Mouse (Mus musculus) layer of hippocampus, adult 2 months (tissue): ENCODE results near the gene Mtmr4. TPM values are rescaled to one million over a fixed set of nuclear protein-coding genes. Genes with fewer than 3 reads are reported as not detected.

ENCODE experiments used
- DNase-seq, 2 experiments: peaks; one replicate each; pipeline ENCODE4 v3.0.0; 2022; ENCODE audit warnings: low spot score in 2 of 2
- H3K27ac ChIP-seq: fragments of 200-600 bp; 2 replicates; pipeline ENCODE4 v1.8.1; 2022
- H3K4me3 ChIP-seq: fragments of 200-600 bp; 2 replicates; pipeline ENCODE4 v1.8.1; 2022; ENCODE audit warnings: mild to moderate bottlenecking
- CTCF ChIP-seq: fragments of 200-600 bp; conservative IDR thresholded peaks from 2 replicates; pipeline ENCODE4 v1.8.1; 2022; ENCODE audit warnings: antibody characterized with exemption, mild to moderate bottlenecking, moderate library complexity
- total RNA-seq, 2 experiments: library from RNA; stranded (reverse); gene quantifications; 2 replicates each; pipeline ENCODE4 v1.2.3; 2021

Mtmr4 gene
- total RNA-seq, 2 experiments from 2014 or later: 81.5 to 89.0 TPM

DNA sequence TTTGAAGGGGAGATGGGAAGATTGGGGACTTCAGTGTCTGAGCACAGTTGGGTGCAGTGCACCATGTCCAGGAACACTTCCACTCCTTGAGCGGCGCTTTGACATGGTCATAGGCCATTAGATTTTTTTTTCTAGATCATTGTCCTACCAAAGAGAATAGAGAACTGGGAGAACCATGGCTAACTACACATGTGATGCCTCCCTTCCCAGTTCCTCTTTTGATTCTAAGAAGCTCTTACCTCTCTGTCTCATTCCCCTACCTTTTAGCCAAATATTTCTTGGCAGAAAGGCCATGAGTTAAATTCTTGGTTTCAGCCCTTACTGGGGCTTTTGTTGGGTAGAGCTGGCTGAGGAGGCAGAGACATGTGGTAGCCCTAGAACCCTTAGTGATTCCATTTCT, 11.6 kb downstream of the Mtmr4 start:
- no peak for TF ChIP-seq CTCF
- no peak overlapping the region for H3K4me3 ChIP-seq
- no peak overlapping the region for H3K27ac ChIP-seq
- no peak for DNase-seq

GRCm38 (mm10) chr11:87609264-87609663, 17.3 kb downstream of the Mtmr4 start:
- DNase-seq: no peak
- no peak for TF ChIP-seq CTCF
- H3K4me3 ChIP-seq: no peak overlapping the region
- no peak overlapping the region for H3K27ac ChIP-seq

- H3K27ac ChIP-seq: peak overlapping the region; percentile 46; the same call in 1 of the 2 replicates
- DNase-seq: no peak
- no peak for TF ChIP-seq CTCF
- no peak overlapping the region for H3K4me3 ChIP-seq
These were observed 19.6 kb downstream of the Mtmr4 start for GRCm38 (mm10) chr11:87611547-87611946.

DNA sequence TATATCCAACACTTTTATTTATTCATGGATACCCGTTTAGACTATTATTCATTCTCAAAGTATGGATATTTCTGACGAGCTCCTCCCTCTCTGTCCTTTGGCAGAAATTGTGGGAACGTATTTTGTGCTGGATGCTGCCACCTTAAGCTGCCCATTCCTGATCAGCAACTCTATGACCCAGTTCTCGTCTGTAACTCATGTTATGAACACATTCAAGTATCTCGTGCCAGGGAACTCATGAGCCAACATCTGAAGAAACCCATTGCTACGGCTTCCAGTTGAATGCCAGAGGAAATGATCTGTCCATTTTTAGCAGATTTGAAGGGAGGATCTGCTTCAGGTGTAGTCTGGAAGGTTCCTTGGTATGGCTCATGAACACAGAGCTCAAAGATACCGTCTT, 22.0 kb downstream of the Mtmr4 start:
- DNase-seq: peak in 1 of 2 experiments; percentile 1
- no peak for TF ChIP-seq CTCF
- Histone ChIP-seq H3K27ac (no peak overlapping the region), H3K4me3 (no peak overlapping the region)

GRCm38 (mm10) chr11:87615551-87615950, 23.6 kb downstream of the Mtmr4 start:
- no peak overlapping the region for H3K4me3 ChIP-seq
- no peak for DNase-seq
- no peak for TF ChIP-seq CTCF
- H3K27ac ChIP-seq: peak overlapping the region; percentile 32; the same call in 1 of the 2 replicates

- H3K4me3 ChIP-seq: no peak overlapping the region
- TF ChIP-seq CTCF: no peak
- H3K27ac ChIP-seq: 0 out of 2 replicates have a peak overlapping the region, but pooled peaks have one; percentile 32
- no peak for DNase-seq
These were observed 24.0 kb downstream of the Mtmr4 start for GRCm38 (mm10) chr11:87615952-87616351.

- no peak within 1 kb of the TSS for H3K4me3 ChIP-seq
- no peak for TF ChIP-seq CTCF
- no peak for DNase-seq
- H3K27ac ChIP-seq: peak within 1 kb of the TSS; percentile 49; the same call in 1 of the 2 replicates
These were observed 25.0 kb downstream of the Mtmr4 start, which contains the start of gene Hsf5 for GRCm38 (mm10) chr11:87616790-87617474. Gene Hsf5 (plus strand): TSS chr11:87617164.

DNA sequence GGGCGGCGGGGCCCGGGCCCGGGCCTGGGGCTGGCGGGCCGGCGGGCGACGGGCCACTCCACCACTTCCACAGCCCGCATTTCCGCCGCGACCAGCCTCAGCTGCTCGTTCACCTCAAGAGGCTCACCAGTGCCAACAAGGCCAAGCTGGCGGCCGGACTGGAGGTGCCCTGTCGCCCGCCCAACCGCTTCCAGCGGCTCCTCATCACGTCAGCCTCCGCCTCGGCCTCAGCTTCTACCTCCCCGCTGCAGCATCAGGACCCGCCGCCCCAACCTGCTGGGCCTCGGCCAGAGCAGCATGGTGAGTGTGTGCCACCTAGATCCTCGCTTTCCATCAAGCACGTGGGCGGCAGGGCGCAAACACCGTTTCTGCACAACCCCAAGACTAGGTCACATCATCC, 25.6 kb downstream of the Mtmr4 start:
- no peak for TF ChIP-seq CTCF
- H3K4me3 ChIP-seq: no peak overlapping the region
- no peak overlapping the region for H3K27ac ChIP-seq
- no peak for DNase-seq

DNA sequence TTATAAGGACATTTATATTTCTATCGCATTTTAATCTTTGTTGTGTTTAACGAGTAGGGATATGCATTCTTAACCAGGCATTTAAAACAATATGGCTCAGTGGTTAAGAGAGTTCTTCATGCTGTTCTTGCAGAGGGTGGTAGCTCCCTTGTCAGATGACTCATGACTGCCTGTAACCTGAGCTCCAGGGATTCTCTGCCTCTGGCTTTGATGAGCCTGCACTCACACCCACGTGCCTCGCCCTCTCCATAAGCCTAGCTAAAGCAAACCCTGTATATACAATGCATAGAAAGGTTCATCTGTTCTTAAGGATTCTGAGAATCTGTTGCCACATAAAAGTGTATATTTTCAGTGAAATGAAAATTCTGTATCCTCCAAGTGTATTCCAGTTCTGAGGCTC, 31.2 kb downstream of the Mtmr4 start:
- DNase-seq: no peak
- Histone ChIP-seq H3K27ac (no peak overlapping the region), H3K4me3 (no peak overlapping the region)
- TF ChIP-seq CTCF: no peak

- DNase-seq: no peak
These were observed 37.9 kb downstream of the Mtmr4 start for GRCm38 (mm10) chr11:87629859-87630258.

DNA sequence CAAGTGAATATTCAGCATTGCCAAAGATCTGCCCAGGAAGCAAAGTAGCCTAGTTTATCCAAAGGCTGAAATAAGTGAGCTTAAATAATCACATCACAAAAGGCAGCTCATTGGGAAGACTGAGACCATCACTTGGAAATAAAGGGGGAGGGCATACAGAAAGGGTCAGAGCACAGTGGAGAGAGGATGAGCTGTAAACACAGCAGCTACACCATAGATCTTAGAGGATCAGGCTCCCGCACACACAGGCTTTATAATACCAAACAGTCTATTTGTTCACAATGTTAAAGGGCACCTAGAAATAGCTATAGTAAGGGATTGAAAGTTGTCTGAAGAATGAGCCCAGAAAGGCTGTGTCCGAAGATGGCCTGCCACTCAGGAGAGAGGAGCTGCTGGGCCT, 46.8 kb downstream of the Mtmr4 start:
- peak overlapping the region; percentile 76 for H3K27ac ChIP-seq
- peak overlapping the region; percentile 58 for H3K4me3 ChIP-seq
- no peak for DNase-seq
- no peak for TF ChIP-seq CTCF

More at GRCm38 (mm10) chr11:87629859-87630258, 37.9 kb downstream of the Mtmr4 start:
- Histone ChIP-seq H3K27ac (no peak overlapping the region), H3K4me3 (no peak overlapping the region)
- TF ChIP-seq CTCF: peak; percentile 81

GRCm38 (mm10) chr11:87639206-87639605, 47.2 kb downstream of the Mtmr4 start:
- TF ChIP-seq CTCF: no peak
- no peak for DNase-seq
- Histone ChIP-seq H3K4me3 (peak overlapping the region; percentile 58), H3K27ac (peak overlapping the region; percentile 76)

DNA sequence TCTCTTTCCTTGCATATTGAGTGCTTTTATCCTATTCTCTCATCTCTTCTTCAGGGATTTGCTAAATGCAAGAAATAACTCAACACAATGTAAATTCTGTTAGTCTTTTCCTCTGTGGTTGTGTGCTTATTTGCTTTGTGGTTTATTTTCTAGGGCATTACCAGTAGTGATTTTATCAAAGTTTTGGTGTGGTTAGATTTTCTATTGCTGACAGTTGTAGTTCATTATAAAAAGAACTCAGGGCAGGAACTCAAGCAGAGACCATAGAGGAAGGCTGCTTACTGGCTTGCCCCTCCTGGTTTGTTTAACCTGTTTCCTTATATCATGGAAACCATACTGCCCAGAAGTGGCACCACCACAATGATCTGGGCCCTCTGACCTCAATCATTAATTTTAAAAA, 50.9 kb downstream of the Mtmr4 start:
- no peak overlapping the region for H3K27ac ChIP-seq
- H3K4me3 ChIP-seq: no peak overlapping the region
- DNase-seq: no peak
- no peak for TF ChIP-seq CTCF

GRCm38 (mm10) chr11:87654693-87655092, 62.7 kb downstream of the Mtmr4 start:
- DNase-seq: no peak
- Histone ChIP-seq H3K27ac (no peak overlapping the region), H3K4me3 (no peak overlapping the region)
- TF ChIP-seq CTCF: no peak
